Mouse (Mus musculus) cortical plate, adult 2 months (tissue): Measurements from ENCODE around the gene Mgmt. TPM values are rescaled to one million over a fixed set of nuclear protein-coding genes. Genes with fewer than 3 reads are reported as not detected.

Source experiments
- H3K27ac ChIP-seq: fragments of 200-500 bp; 2 replicates; pipeline ENCODE4 v1.5.1; 2012; ENCODE audit warnings: low read length, control low read depth, inconsistent platforms; ENCODE audit not compliant: insufficient read depth
- H3K4me1 ChIP-seq: fragments of 200-500 bp; 2 replicates; pipeline ENCODE4 v1.6.1; 2011; ENCODE audit warnings: low read length; ENCODE audit not compliant: control insufficient read depth, insufficient read depth
- H3K4me3 ChIP-seq: fragments of 200-500 bp; 2 replicates; pipeline ENCODE4 v1.5.1; 2011; ENCODE audit warnings: mild to moderate bottlenecking, low read length, control low read depth; ENCODE audit not compliant: insufficient read depth
- CTCF ChIP-seq: fragments of 200-500 bp; IDR thresholded peaks from 2 replicates; pipeline ENCODE4 v1.5.1; 2011; ENCODE audit warnings: mild to moderate bottlenecking, control low read depth, low read length; ENCODE audit not compliant: insufficient read depth; ENCODE audit errors: extremely low read depth
- POLR2A ChIP-seq: fragments of 200-500 bp; IDR thresholded peaks from 2 replicates; pipeline ENCODE4 v1.6.1; 2011; ENCODE audit warnings: mild to moderate bottlenecking, low read length, control low read depth; ENCODE audit not compliant: insufficient read depth; ENCODE audit errors: extremely low read depth
- polyA plus RNA-seq: library from polyadenylated mRNA; depleted of rRNA; stranded (reverse); fragments of >200 nt; gene quantifications from 2 replicates; pipeline ENCODE4 v1.2.3, GENCODE M21; 2012

Gene Mgmt
- polyA plus RNA-seq, 1 experiment: 0.84 TPM

- TF ChIP-seq POLR2A (no peak), CTCF (no peak)
- Histone ChIP-seq H3K4me3 (no peak overlapping the region), H3K27ac (no peak overlapping the region), H3K4me1 (no peaks in the 10 kb centered on the region)
Measured at GRCm38 (mm10) chr7:136972361-136972760, 77.9 kb downstream of the Mgmt start.

GRCm38 (mm10) chr7:136975001-136975400 lies 80.6 kb downstream of the Mgmt start:
- H3K4me3 ChIP-seq: no peak overlapping the region
- TF ChIP-seq CTCF (no peak), POLR2A (no peak)
- no peaks in the 10 kb centered on the region for H3K4me1 ChIP-seq
- H3K27ac ChIP-seq: no peak overlapping the region

GRCm38 (mm10) chr7:136997456-136997855 lies 103.0 kb downstream of the Mgmt start:
- H3K27ac ChIP-seq: no peak overlapping the region
- TF ChIP-seq POLR2A (no peak), CTCF (no peak)

GRCm38 (mm10) chr7:137000703-137001102 lies 106.3 kb downstream of the Mgmt start:
- H3K4me3 ChIP-seq: no peak overlapping the region
- H3K4me1 ChIP-seq: no peaks in the 10 kb centered on the region
- no peak overlapping the region for H3K27ac ChIP-seq
- TF ChIP-seq CTCF: no peak
- no peak for TF ChIP-seq POLR2A

More at GRCm38 (mm10) chr7:136997456-136997855, 103.0 kb downstream of the Mgmt start:
- no peak overlapping the region for H3K4me3 ChIP-seq
- H3K4me1 ChIP-seq: no peaks in the 10 kb centered on the region

- Histone ChIP-seq H3K27ac (no peak overlapping the region), H3K4me1 (no peaks in the 10 kb centered on the region), H3K4me3 (no peak overlapping the region)
- TF ChIP-seq POLR2A (no peak), CTCF (no peak)
Measured at GRCm38 (mm10) chr7:137001215-137001614, 106.8 kb downstream of the Mgmt start.

- Histone ChIP-seq H3K4me3 (no peak overlapping the region), H3K27ac (no peak overlapping the region), H3K4me1 (no peaks in the 10 kb centered on the region)
- no peak for TF ChIP-seq POLR2A
- TF ChIP-seq CTCF: no peak
Measured at GRCm38 (mm10) chr7:137001783-137002182, 107.4 kb downstream of the Mgmt start.

- TF ChIP-seq POLR2A (no peak), CTCF (no peak)
Measured at GRCm38 (mm10) chr7:137002431-137002830, 108.0 kb downstream of the Mgmt start.

GRCm38 (mm10) chr7:137005293-137005692 lies 110.9 kb downstream of the Mgmt start:
- no peak overlapping the region for H3K4me3 ChIP-seq
- H3K27ac ChIP-seq: no peak overlapping the region
- TF ChIP-seq CTCF (no peak), POLR2A (no peak)
- no peaks in the 10 kb centered on the region for H3K4me1 ChIP-seq

More at GRCm38 (mm10) chr7:137002431-137002830, 108.0 kb downstream of the Mgmt start:
- H3K4me3 ChIP-seq: no peak overlapping the region
- no peak overlapping the region for H3K27ac ChIP-seq
- no peaks in the 10 kb centered on the region for H3K4me1 ChIP-seq

GRCm38 (mm10) chr7:137008321-137008720 lies 113.9 kb downstream of the Mgmt start:
- Histone ChIP-seq H3K27ac (no peak overlapping the region), H3K4me3 (no peak overlapping the region), H3K4me1 (no peaks in the 10 kb centered on the region)
- TF ChIP-seq CTCF (no peak), POLR2A (no peak)

GRCm38 (mm10) chr7:137009732-137010275 lies 115.4 kb downstream of the Mgmt start:
- Histone ChIP-seq H3K4me1 (no peaks in the 10 kb centered on the region), H3K4me3 (no peak overlapping the region), H3K27ac (no peak overlapping the region)
- no peak for TF ChIP-seq POLR2A
- no peak for TF ChIP-seq CTCF

GRCm38 (mm10) chr7:137010451-137010850 lies 116.0 kb downstream of the Mgmt start:
- no peaks in the 10 kb centered on the region for H3K4me1 ChIP-seq
- H3K27ac ChIP-seq: no peak overlapping the region
- TF ChIP-seq POLR2A: no peak
- TF ChIP-seq CTCF: no peak
- H3K4me3 ChIP-seq: no peak overlapping the region

- H3K4me3 ChIP-seq: no peak overlapping the region
- TF ChIP-seq CTCF (no peak), POLR2A (no peak)
- H3K4me1 ChIP-seq: no peaks in the 10 kb centered on the region
- H3K27ac ChIP-seq: no peak overlapping the region
Measured at GRCm38 (mm10) chr7:137012687-137013086, 118.3 kb downstream of the Mgmt start.
